Comparison of ENCODE assay signal across 8 mouse cellular contexts in the genomic region with DNA sequence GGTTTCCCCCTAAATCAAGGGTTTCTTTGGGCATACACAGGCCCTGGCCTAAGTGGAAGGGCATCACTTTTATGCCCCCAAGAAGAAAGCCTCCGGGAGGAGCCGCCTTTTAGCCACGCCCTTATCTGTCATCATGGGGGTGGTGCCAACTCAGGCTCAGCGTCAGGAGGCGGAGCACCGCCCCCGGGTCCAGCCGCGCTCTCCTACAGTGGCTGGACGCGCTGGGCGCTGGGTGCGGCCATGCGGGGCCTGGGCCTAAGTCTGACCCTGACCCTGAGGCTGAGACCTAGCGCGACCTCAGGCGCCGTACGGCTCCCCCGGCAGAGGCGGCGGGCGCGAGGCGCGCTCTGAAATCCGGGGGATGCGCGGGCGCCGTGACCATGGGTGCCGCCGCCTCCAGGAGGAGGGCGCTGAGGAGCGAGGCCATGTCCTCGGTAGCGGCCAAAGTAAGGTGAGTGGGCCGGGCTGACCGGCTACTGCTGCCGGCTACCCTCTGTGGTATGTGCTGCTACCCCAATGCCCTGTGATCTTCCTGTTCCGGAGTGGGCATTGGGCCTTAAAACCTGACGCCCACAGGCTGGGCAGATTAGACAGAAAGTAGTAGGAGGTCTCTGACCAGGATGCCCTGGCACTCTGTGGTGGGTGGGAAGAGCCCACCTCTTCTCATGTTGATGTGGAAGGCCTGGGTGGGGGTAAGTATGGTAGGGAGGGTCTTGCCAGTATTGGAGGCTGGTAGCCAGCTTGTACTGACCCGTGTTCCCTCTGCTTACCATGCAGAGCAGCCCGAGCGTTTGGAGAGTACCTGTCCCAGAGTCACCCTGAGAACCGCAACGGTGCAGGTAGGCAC. TPM values are rescaled to one million over a fixed set of nuclear protein-coding genes. Genes with fewer than 3 reads are reported as not detected.
A peak's percentile ranks its signal among the peaks of the same experiment; 100 is the strongest.
DNase-seq lines count a peak whose midpoint lies in the region; ATAC-seq and TF ChIP-seq lines count a peak whose summit lies in the region.

A gene (plus strand): TSS at position 135 of the 847 bp plus-strand sequence.

- no peak for TF ChIP-seq CTCF in cortical plate, adult 2 months (IDR thresholded peaks at IDR 0.05; ENCODE audit: extremely low read depth, insufficient read depth, low read length)

- peak; percentile 93 for ATAC-seq in activated CD4-positive, CD25-positive, alpha-beta regulatory T cell, adult 4 months
- peak; percentile 89 for ATAC-seq in megakaryocyte progenitor cell, adult 5-6 weeks (replicated peaks; ENCODE audit: poor library complexity)

- peak within 1 kb of the TSS; percentile 99 for H3K4me3 ChIP-seq in cortical plate, adult 2 months (ENCODE audit: insufficient read depth, low read length)

- peak; percentile 93 for DNase-seq in gastrocnemius, postnatal 10 days
- DNase-seq in induced T-regulatory cell, adult 2 months (ENCODE audit: low read depth): peak; percentile 89
- peak; percentile 66 to 89 for DNase-seq in left cerebral cortex, adult 9 months (ENCODE audit: low spot score in 2 of 2)
- peak; percentile 89 for DNase-seq in right cerebral cortex, postnatal 14 days
- DNase-seq in urinary bladder, postnatal 36 days (ENCODE audit: low spot score in 2 of 2): peak; percentile 82 to 86

- peaks cover 2% of the 10 kb centered on the region; the same call in 1 of the 2 replicates for H3K4me1 ChIP-seq in cortical plate, adult 2 months (ENCODE audit: control insufficient read depth, insufficient read depth, low read length)

- peak within 1 kb of the TSS; percentile 92 for H3K27ac ChIP-seq in cortical plate, adult 2 months (ENCODE audit: insufficient read depth, low read length)

- peak; percentile 79; the same call in 1 of the 2 replicates for TF ChIP-seq POLR2A in cortical plate, adult 2 months (IDR thresholded peaks at IDR 0.05; ENCODE audit: extremely low read depth, insufficient read depth, low read length)

RNA-seq across cellular contexts. Expression of the gene that starts here (rescaled TPM):
- polyA plus RNA-seq in activated CD4-positive, CD25-positive, alpha-beta regulatory T cell, adult 4 months (2017; shearing (Covaris generic)): 10 to 100 TPM; 11.1 to 11.2 TPM
- 724 and 838 TPM in 2 replicates for polyA plus RNA-seq in cortical plate, adult 2 months (2012; rRNA removed)
- 10 to 100 TPM; 25.8 to 36.1 TPM for total RNA-seq in gastrocnemius, postnatal 10 days (2021)
- 4.0 and 7.8 TPM in 2 replicates for total RNA-seq in megakaryocyte progenitor cell, adult 5-6 weeks (2015)
- total RNA-seq in megakaryocyte progenitor cell, adult 5-6 weeks (2017): 3.7 and 5.7 TPM in 2 replicates

Comparison
In these comparisons a context has a peak if more than half of its experiments do, and no peak if none do; other contexts are left out.
1. Peak in every context shown above with its lines: DNase-seq, ATAC-seq, H3K4me3 ChIP-seq and H3K27ac ChIP-seq.
2. RNA of the gene that starts here (polyA plus RNA-seq): 724 to 838 TPM in cortical plate, adult 2 months; 11.1 to 11.2 TPM in activated CD4-positive, CD25-positive, alpha-beta regulatory T cell, adult 4 months; every median in the first group is over 10 times any median in the second.